Mouse (Mus musculus) heart, embryonic 10.5 days (tissue): Measurements from ENCODE around the gene Tox2. TPM values are rescaled to one million over a fixed set of nuclear protein-coding genes. Genes with fewer than 3 reads are reported as not detected.

ENCODE experiments used
- DNase-seq: peaks from one replicate; pipeline ENCODE4 v3.0.0-alpha.2; 2017; ENCODE audit warnings: low spot score
- H3K27ac ChIP-seq: fragments of 300-500 bp; sonication (generic); 2 replicates; pipeline ENCODE4 v1.5.1; 2016; ENCODE audit warnings: mild to moderate bottlenecking
- H3K27me3 ChIP-seq: fragments of 300-500 bp; sonication (generic); 2 replicates; pipeline ENCODE4 v1.6.1; 2016; ENCODE audit warnings: mild to moderate bottlenecking; ENCODE audit not compliant: poor library complexity, insufficient read depth, severe bottlenecking
- H3K36me3 ChIP-seq: fragments of 300-500 bp; sonication (generic); 2 replicates; pipeline ENCODE4 v1.6.1; 2016; ENCODE audit warnings: mild to moderate bottlenecking, moderate library complexity
- H3K4me1 ChIP-seq: fragments of 300-500 bp; sonication (generic); 2 replicates; pipeline ENCODE4 v1.6.1; 2016; ENCODE audit warnings: mild to moderate bottlenecking
- H3K4me3 ChIP-seq: fragments of 300-500 bp; sonication (generic); 2 replicates; pipeline ENCODE4 v1.5.1; 2016; ENCODE audit warnings: mild to moderate bottlenecking, moderate library complexity
- H3K9me3 ChIP-seq: fragments of 300-500 bp; sonication (generic); 2 replicates; pipeline ENCODE4 v1.6.1; 2016; ENCODE audit warnings: mild to moderate bottlenecking, moderate library complexity
- whole genome bisulfite sequencing: fragments of 180-500 bp; shearing (Covaris S2); methylation state at CpG from one replicate; pipeline ENCODE4 v1.1.7; 2016; 5-methylcytosine and 5-hydroxymethylcytosine counted together
- polyA plus RNA-seq: library from polyadenylated mRNA; unstranded; fragments of >200 nt; fragmentation: Nextera tagmentation; extraction: Ambion mirVana; gene quantifications from 2 replicates; pipeline ENCODE4 v1.2.1, GENCODE M21; 2016

Tox2 gene
- polyA plus RNA-seq, 1 experiment from 2014 or later: 2.0 TPM

DNA sequence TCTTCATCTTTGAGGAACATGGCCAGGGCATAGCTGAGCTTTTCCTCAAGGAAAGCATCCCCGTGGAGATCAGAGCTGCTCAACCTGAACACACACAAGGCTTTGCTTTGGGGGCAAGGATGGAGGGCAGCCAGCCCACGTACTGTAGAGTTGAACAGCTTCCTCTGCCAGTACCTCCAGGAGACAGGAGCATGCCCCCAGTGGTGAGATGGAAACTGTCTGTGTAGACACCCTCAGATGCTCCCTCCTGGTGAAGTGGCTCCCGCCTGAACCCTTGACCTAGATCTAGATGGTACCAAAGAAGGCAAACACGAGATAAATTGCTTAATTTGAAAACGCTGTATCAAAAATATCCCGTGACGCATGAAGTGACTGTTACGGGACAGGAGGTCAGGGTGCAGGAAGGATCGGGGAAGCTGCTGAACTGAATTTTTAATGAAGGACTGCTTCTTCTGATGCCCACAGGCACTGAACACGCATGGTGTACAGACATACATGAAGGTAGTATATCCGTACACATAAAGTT, 107.3 kb downstream of the Tox2 start:
- Histone ChIP-seq H3K36me3 (no peaks in the 10 kb centered on the region), H3K9me3 (no peaks in the 10 kb centered on the region), H3K4me1 (peaks cover 6% of the 10 kb centered on the region; the same call in 1 of the 2 replicates), H3K4me3 (no peak overlapping the region), H3K27ac (no peak overlapping the region), H3K27me3 (no peaks in the 10 kb centered on the region)
- DNase-seq: no peak
- 73% methylated on average over 11 of the region's 11 CpGs for WGBS

DNA sequence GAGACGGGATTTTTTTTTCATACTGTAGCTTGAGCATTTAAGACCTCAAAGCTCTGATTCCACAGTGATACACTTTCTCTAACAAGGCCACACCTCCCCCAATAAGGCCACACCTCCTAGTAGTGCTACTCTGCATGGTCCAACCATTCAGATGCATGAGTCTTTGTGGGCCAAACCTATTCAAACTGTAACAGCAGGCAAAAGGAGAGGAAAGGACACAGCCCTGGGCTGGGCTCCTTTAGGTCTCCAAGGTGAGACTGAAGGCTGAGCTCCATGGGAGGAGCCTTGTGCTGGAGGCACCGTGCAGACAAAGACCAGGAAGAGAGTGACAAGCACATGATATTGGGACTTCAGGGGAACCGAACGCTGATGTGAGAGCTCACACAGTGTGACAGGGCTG, 114.4 kb downstream of the Tox2 start:
- Histone ChIP-seq H3K4me3 (no peak overlapping the region), H3K27me3 (peaks cover 9% of the 10 kb centered on the region; the same call in 1 of the 2 replicates), H3K4me1 (0 out of 2 replicates have a peak, but pooled peaks cover 8% of the 10 kb centered on the region), H3K36me3 (no peaks in the 10 kb centered on the region), H3K27ac (no peak overlapping the region), H3K9me3 (no peaks in the 10 kb centered on the region)
- WGBS: 62% methylated on average over 4 of the region's 4 CpGs
- no peak for DNase-seq

DNA sequence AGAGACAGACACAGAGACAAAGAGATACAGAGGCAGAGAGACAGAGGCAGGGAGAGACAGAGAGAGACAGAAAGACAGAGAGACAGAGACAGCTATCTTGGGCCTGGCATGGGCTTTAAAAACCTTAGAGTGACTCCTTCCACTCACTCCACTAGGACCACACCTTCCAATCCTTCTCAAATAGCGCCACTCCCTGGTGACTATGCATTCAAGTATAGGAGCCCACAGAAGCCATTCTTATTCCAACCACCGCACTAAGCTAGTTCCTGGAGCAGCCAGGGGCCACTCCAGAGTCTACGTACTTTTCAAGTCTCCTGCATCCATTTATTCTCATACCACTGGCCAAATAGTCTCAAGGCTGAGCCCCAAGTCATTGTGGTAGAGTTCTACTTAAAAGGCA, 115.9 kb downstream of the Tox2 start:
- Histone ChIP-seq H3K27me3 (peaks cover 16% of the 10 kb centered on the region), H3K4me1 (peaks cover 12% of the 10 kb centered on the region; the same call in 1 of the 2 replicates), H3K36me3 (no peaks in the 10 kb centered on the region), H3K4me3 (no peak overlapping the region), H3K27ac (no peak overlapping the region), H3K9me3 (no peaks in the 10 kb centered on the region)
- no peak for DNase-seq
- WGBS: 81% methylated on average over 3 of the region's 3 CpGs

DNA sequence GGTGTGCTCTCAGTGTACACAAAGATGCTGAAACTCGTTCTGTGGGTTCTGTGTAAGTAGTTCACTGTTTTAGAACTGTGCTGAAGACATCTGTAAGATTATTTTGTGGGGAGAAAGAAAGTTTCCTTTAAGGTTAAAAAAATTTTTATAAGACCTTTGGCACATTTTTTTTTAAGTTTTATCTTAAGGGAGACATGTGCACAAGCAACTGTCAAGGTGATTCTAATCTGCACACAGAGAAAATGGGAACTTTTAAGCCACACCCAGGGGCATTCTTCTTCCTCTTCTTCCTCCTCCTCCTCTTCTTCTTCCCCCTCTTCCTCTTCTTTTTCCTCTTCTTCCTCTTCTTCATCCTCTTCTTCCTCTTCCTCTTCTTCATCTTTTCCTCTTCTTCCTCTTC, 120.2 kb downstream of the Tox2 start:
- Histone ChIP-seq H3K36me3 (no peaks in the 10 kb centered on the region), H3K27ac (no peak overlapping the region), H3K9me3 (no peaks in the 10 kb centered on the region), H3K27me3 (peaks cover 16% of the 10 kb centered on the region), H3K4me3 (no peak overlapping the region), H3K4me1 (peaks cover 17% of the 10 kb centered on the region; the same call in 1 of the 2 replicates)
- DNase-seq: no peak
- WGBS: 50% methylated on average over 1 of the region's 1 CpGs

DNA sequence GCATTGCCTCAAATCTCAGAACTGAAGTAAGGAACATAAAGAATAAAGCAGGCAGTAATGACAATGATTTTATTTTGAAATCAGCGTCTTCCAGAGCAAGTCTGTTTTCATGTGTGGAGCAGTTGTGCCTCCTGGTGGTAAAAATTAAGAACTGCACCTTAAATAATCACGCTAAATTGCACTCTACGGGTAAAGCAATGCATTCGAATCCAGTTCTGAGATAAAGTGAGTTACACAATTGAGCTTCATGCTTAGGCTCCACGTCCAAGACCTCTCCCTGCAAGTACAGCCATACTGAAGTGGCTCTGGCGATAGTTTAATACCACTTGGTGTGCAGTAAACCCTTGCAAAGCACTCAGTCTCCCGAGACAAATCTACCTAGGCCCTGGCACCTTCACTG, 127.8 kb downstream of the Tox2 start:
- no peak overlapping the region for H3K4me3 ChIP-seq
- H3K27me3 ChIP-seq: no peaks in the 10 kb centered on the region; the same call in 1 of the 2 replicates
- H3K4me1 ChIP-seq: peaks cover 20% of the 10 kb centered on the region
- DNase-seq: no peak
- WGBS: 31% methylated on average over 7 of the region's 7 CpGs
- no peak overlapping the region for H3K27ac ChIP-seq
- H3K36me3 ChIP-seq: peaks cover 13% of the 10 kb centered on the region
- no peaks in the 10 kb centered on the region for H3K9me3 ChIP-seq

DNA sequence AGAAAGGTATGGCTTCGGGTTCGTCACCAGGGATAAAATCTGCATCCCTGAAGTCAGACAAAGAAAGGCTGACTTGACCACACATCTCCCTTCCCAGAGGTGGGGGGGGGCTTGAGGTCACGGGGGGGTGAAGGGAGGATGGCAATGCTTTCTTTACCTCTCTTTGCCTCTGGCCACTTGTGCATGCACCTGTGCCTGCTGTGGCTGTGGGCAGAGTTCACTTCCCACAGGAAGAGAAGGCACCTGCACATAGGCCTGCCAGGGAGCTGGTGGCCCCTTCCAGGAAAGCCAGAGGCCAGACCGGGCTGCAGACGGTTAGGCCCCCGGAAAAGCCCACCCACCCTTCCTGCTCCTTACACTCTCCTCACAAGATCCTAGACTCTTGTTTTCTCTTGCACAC, 128.5 kb downstream of the Tox2 start:
- no peak overlapping the region for H3K4me3 ChIP-seq
- H3K4me1 ChIP-seq: peaks cover 21% of the 10 kb centered on the region
- H3K27ac ChIP-seq: no peak overlapping the region
- WGBS: 80% methylated on average over 6 of the region's 6 CpGs
- no peak for DNase-seq
- peaks cover 19% of the 10 kb centered on the region for H3K36me3 ChIP-seq
- peaks cover 5% of the 10 kb centered on the region; the same call in 1 of the 2 replicates for H3K27me3 ChIP-seq
- no peaks in the 10 kb centered on the region for H3K9me3 ChIP-seq

DNA sequence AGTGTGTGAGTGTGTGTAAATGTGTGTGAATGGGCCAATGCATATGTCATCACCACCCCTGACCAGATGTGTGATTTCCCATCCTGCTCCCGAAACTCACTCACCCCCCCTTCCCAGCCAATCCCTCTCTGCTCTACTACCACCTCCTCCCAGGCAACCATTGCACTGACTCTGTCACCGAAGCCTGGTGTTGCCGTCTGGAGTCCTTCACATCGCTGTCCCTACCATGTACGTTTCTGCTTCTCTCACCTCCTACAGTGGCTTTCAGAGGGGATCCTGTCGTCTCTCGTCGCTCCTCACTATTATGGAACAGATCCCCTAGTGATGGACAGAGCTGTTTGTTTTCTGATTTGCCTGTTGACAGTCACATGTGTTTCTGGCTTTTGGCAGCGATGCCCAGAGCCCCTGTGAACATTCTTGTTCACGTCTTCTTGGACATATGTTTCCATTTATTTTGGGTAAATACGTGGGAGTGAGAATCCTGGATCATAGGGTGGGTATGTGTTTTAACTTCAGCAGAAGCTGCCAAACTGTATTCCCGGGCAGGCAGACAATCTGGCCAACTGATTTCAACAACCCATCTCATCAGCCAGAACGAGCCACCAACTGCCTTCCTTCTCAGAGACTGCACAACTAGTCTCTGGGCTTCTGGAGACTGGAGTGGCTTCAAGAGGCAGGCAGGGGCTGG, 129.6 kb downstream of the Tox2 start:
- WGBS: 54% methylated on average over 13 of the region's 13 CpGs
- peak overlapping the region; percentile 47; the same call in 1 of the 2 replicates for H3K27ac ChIP-seq
- peaks cover 24% of the 10 kb centered on the region for H3K4me1 ChIP-seq
- H3K27me3 ChIP-seq: peaks cover 15% of the 10 kb centered on the region
- DNase-seq: no peak
- H3K36me3 ChIP-seq: peaks cover 30% of the 10 kb centered on the region
- no peaks in the 10 kb centered on the region for H3K9me3 ChIP-seq
- no peak overlapping the region for H3K4me3 ChIP-seq

DNA sequence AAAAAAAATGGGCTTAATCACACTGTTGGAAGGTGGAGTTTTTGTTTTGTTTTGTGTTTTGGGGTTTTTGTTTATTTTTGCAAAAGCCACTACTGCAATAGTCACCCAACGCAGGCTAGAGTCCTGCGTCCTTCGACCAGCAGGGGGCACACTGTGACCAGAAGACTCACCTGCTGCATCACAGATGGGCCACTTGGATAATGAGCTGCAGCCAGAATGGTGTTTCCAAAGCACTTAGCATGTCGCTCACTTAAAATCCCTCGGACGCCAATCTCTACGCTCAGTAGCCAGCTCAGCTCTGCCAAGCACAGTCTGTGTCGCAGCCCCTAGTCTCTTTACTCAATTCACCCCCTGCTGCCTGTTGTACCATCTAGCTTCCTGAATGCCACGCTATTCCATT, 137.3 kb downstream of the Tox2 start:
- Histone ChIP-seq H3K27me3 (peaks cover 44% of the 10 kb centered on the region), H3K27ac (0 out of 2 replicates have a peak overlapping the region, but pooled peaks have one; percentile 16), H3K4me3 (no peak overlapping the region), H3K36me3 (peaks cover 76% of the 10 kb centered on the region), H3K4me1 (peaks cover 41% of the 10 kb centered on the region), H3K9me3 (no peaks in the 10 kb centered on the region)
- peak; percentile 89 for DNase-seq
- WGBS: 23% methylated on average over 9 of the region's 9 CpGs

DNA sequence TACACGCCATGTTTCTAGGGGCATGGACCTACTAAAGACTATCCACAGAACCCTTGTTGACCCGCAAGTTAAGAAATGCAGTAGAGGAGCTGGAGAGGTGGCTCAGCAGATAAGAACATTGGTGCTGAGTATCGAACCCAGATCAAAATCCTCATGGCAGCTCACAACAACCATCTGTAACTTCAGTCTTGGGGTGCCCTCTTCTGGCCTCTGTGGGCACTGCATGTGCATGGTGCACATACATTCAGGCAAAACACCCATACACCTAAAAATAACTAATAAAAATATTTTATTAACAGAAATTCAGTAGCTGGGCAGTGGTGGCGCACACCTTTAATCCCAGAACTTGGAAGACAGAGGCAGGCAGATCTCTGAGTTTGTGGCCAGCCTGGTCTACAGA, 140.7 kb downstream of the Tox2 start:
- no peak overlapping the region for H3K27ac ChIP-seq

DNA sequence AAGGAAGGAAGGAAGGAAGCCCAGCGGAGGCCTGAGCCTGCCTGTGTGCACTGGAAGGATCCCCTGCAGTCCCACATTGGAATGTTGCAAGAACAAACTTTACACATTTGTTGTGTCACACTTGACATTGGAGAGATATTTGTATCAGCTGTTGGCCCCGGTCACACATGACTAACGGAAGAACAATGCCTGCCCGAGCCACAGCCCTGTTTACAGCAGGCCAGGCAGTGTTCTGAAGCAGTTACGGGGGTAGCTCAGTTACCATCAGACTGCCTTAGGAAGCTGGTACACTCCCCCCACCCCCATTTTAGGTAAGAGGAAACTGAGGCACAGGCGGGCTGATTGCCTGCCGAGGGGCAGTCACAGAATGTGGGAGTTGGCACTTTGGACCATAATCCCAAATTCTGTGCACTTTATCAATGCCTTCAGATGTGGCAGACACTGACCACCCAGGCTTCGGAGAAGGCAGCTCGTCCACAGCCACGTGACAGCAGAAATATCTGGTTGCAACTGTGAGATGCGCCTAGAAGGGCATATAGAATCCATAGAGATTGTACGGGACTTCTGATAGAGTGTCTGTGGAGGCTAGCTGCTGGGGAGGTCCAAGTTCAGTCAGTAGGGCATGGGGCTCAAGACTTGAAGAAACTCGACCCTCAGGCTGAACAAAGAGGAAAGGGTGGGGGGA, 142.2 kb downstream of the Tox2 start:
- no peak overlapping the region for H3K4me3 ChIP-seq
- peaks cover 63% of the 10 kb centered on the region for H3K36me3 ChIP-seq
- H3K9me3 ChIP-seq: no peaks in the 10 kb centered on the region
- H3K4me1 ChIP-seq: peaks cover 64% of the 10 kb centered on the region
- no peak for DNase-seq
- H3K27ac ChIP-seq: peak overlapping the region; percentile 64
- WGBS: 68% methylated on average over 13 of the region's 13 CpGs
- 0 out of 2 replicates have a peak, but pooled peaks cover 4% of the 10 kb centered on the region for H3K27me3 ChIP-seq

More for the DNA sequence above, 140.7 kb downstream of the Tox2 start:
- H3K36me3 ChIP-seq: peaks cover 68% of the 10 kb centered on the region
- no peak for DNase-seq
- 89% methylated on average over 4 of the region's 4 CpGs for WGBS
- H3K4me3 ChIP-seq: no peak overlapping the region
- peaks cover 59% of the 10 kb centered on the region for H3K4me1 ChIP-seq
- peaks cover 18% of the 10 kb centered on the region for H3K27me3 ChIP-seq
- no peaks in the 10 kb centered on the region for H3K9me3 ChIP-seq

DNA sequence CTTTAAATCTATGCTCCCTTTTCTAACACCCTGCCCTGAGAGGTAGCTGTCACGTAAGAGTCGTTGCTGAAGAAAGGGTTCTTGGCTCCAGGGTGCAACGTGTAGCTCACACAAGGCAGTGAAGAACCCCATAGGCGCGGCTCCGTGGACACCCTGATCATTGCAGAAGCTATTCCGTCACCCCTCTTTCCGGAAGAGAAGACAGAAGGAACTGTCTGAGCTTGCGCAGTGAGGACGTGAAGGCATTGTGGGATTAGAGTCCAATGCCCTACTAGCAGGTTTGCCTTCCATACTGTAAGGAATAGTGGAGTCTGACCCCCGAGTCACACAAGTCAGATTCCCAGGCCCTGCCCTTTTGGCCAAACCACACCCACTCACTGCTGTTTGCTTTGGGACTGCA, 143.6 kb downstream of the Tox2 start:
- Histone ChIP-seq H3K36me3 (peaks cover 56% of the 10 kb centered on the region), H3K9me3 (no peaks in the 10 kb centered on the region), H3K4me3 (no peak overlapping the region), H3K27me3 (no peaks in the 10 kb centered on the region), H3K27ac (0 out of 2 replicates have a peak overlapping the region, but pooled peaks have one; percentile 17), H3K4me1 (peaks cover 57% of the 10 kb centered on the region)
- no peak for DNase-seq
- WGBS: 82% methylated on average over 11 of the region's 11 CpGs

DNA sequence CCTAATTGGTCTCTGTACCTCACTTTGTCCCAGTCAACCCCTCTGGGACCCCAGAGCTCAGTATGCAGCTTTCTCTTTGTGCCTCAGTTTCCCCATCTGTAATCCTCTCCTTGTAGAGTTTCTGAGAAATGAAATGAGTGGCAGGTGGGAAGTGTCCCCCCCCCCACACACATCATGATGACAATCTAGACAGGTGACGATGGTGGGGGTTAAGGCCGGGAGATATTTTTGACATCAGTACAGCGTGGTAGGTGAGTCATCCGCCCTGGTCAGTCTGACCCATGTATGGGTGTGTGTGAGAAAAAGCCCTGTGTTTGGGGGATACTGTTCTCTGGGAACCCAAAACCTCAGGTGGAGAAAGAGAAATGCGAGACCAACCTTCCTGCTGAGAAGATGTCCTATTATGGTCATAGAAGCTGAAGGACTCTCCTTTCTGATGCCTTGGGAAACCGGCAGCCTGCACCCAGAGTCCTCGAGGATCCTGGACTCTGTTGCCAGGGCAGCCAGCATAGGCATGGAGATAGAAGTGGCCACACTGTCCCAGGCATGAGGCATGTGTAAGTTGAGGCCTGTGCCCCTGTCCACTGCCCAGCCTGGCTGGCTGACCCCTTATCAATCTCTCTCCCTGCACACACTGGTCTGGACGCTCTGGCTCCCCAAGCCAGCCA, 144.7 kb downstream of the Tox2 start:
- Histone ChIP-seq H3K27ac (peak overlapping the region; percentile 52; the same call in 1 of the 2 replicates), H3K4me1 (peaks cover 69% of the 10 kb centered on the region), H3K9me3 (no peaks in the 10 kb centered on the region), H3K36me3 (peaks cover 58% of the 10 kb centered on the region), H3K27me3 (no peaks in the 10 kb centered on the region), H3K4me3 (no peak overlapping the region)
- no peak for DNase-seq
- 64% methylated on average over 8 of the region's 8 CpGs for WGBS

DNA sequence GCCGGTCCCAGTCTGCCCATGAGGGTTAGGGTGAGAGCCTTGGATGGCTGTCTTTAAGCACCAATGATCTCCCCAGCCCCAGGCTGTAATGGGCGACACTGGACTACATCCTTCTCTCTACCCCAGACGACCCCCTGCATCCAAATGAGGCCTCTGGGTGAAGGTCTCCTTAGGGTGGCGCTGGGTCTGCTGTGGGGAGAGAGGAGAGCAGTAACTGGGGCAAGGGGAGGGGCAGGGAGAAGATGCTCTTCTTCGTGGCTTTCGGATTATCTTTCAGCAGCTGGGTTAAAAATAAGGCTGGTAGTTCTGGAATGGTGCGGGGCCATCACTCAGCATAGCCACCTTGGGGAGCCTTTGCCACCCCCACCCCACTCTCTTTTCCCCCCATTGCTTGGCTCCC, 145.8 kb downstream of the Tox2 start:
- Histone ChIP-seq H3K4me3 (no peak overlapping the region), H3K4me1 (peaks cover 74% of the 10 kb centered on the region), H3K9me3 (no peaks in the 10 kb centered on the region), H3K27me3 (no peaks in the 10 kb centered on the region), H3K36me3 (peaks cover 53% of the 10 kb centered on the region), H3K27ac (peak overlapping the region; percentile 52)
- DNase-seq: no peak
- 56% methylated on average over 7 of the region's 7 CpGs for WGBS
